Mouse (Mus musculus) T-helper 1 cell (primary cell): Measurements from ENCODE around the gene Hc.

Experiments used
- in situ Hi-C: fragments of 300-600 bp; cut with MboI, MseI; formaldehyde crosslinking; loops from one replicate; pipeline ENCODE4 v1.15.1; 2025; ENCODE audit warnings: high pct_unique_total_duplicates

The Hc gene

GRCm38 (mm10) chr2:35058325-35058724 is 2.9 kb downstream of the Hc start:
- in situ Hi-C loops: no loop called here

- in situ Hi-C loops: no loop called here
Measured at GRCm38 (mm10) chr2:35057243-35057642, 4.0 kb downstream of the Hc start.

GRCm38 (mm10) chr2:35048851-35049250 is 12.4 kb downstream of the Hc start:
- in situ Hi-C loops: loop anchor here (5.0 kb wide), 1 partner anchor 58 kb away; the partner anchor contains the start of gene Cntrl

- in situ Hi-C loops: loop anchor here (5.0 kb wide), 1 partner anchor 62 kb away; the partner anchor contains the start of gene Cntrl
Measured at GRCm38 (mm10) chr2:35044956-35045355, 16.3 kb downstream of the Hc start.

GRCm38 (mm10) chr2:35038580-35039375 is 22.5 kb downstream of the Hc start:
- in situ Hi-C loops: no loop called here

- in situ Hi-C loops: no loop called here
Measured at GRCm38 (mm10) chr2:35024646-35025154, 36.5 kb downstream of the Hc start.

GRCm38 (mm10) chr2:35021806-35022205 is 39.4 kb downstream of the Hc start:
- in situ Hi-C loops: no loop called here

GRCm38 (mm10) chr2:35015861-35016260 is 45.4 kb downstream of the Hc start:
- in situ Hi-C loops: no loop called here

- in situ Hi-C loops: no loop called here
Measured at GRCm38 (mm10) chr2:35011649-35012048, 49.6 kb downstream of the Hc start.

GRCm38 (mm10) chr2:34998956-34999355 is 62.3 kb downstream of the Hc start:
- in situ Hi-C loops: no loop called here

- in situ Hi-C loops: no loop called here
Measured at GRCm38 (mm10) chr2:34996506-34996905, 64.7 kb downstream of the Hc start.

- in situ Hi-C loops: no loop called here
Measured at GRCm38 (mm10) chr2:34993696-34994356, 67.4 kb downstream of the Hc start.

- in situ Hi-C loops: no loop called here
Measured at GRCm38 (mm10) chr2:34992729-34993695, 68.2 kb downstream of the Hc start.

- in situ Hi-C loops: no loop called here
Measured at GRCm38 (mm10) chr2:34991966-34992365, 69.3 kb downstream of the Hc start.

- in situ Hi-C loops: no loop called here
Measured at GRCm38 (mm10) chr2:34989749-34990148, 71.5 kb downstream of the Hc start.

- in situ Hi-C loops: no loop called here
Measured at GRCm38 (mm10) chr2:34987595-34987994, 73.6 kb downstream of the Hc start.

GRCm38 (mm10) chr2:34984885-34985284 is 76.4 kb downstream of the Hc start:
- in situ Hi-C loops: no loop called here

- in situ Hi-C loops: no loop called here
Measured at GRCm38 (mm10) chr2:34982906-34983698, 78.1 kb downstream of the Hc start.

GRCm38 (mm10) chr2:34982096-34982724 is 79.0 kb downstream of the Hc start:
- in situ Hi-C loops: no loop called here

GRCm38 (mm10) chr2:34979459-34980011 is 81.7 kb downstream of the Hc start:
- in situ Hi-C loops: no loop called here
